Comparison of ENCODE assay signal across 23 mouse cellular contexts in the genomic region with DNA sequence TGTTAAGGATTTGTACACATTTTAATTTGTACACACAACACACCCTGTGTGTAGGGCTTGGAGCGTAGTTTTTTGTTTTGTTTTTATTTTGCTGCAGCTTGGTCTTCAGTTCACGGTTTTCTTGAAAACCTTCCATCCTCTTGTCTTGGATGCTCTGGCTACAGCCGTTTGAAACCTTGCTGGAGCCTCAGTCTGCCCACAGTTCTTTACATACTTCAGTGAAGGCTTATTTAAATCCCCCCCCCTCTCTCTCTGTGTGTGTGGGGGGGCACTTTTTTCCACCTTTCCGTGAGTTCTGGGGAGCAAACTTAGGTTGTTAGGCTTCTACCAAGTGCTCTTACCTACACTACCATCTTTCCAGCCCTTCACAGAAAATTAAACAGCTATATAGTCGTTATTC. TPM values are rescaled to one million over a fixed set of nuclear protein-coding genes. Genes with fewer than 3 reads are reported as not detected.
A peak's percentile ranks its signal among the peaks of the same experiment; 100 is the strongest.
DNase-seq lines count a peak whose midpoint lies in the region; ATAC-seq and TF ChIP-seq lines count a peak whose summit lies in the region.
"Had no signal": no experiment of that assay in that cellular context is flagged by ENCODE, and none has a peak within 500 bp of the region (broad histone marks: within the 10 kb centered on the region; RNA-seq: fewer than 3 reads in every experiment).

No protein-coding gene starts in this region.

- no peaks in the 10 kb centered on the region for H3K9me3 ChIP-seq in hindbrain, embryonic 11.5 days (ENCODE audit: control insufficient read depth, low read length)
- no peaks in the 10 kb centered on the region for H3K9me3 ChIP-seq in hindbrain, embryonic 16.5 days (ENCODE audit: control insufficient read depth, low read length)
- H3K9me3 ChIP-seq in embryonic facial prominence, embryonic 10.5 days, result no peaks in the 10 kb centered on the region
- H3K9me3 ChIP-seq in forebrain, embryonic 12.5 days, result no peaks in the 10 kb centered on the region
- no peaks in the 10 kb centered on the region for H3K9me3 ChIP-seq in midbrain, embryonic 12.5 days
- H3K9me3 ChIP-seq: intestine, embryonic 15.5 days; limb, embryonic 13.5 days; liver, embryonic 12.5 days had no signal

- TF ChIP-seq CTCF in kidney, adult 2 months (conservative IDR thresholded peaks at IDR 0.05; ENCODE audit: insufficient read depth, insufficient read length, low read depth, low read length), result no peak

- no peak overlapping the region for H3K9ac ChIP-seq in hindbrain, embryonic 11.5 days (ENCODE audit: low read depth, low read length)
- H3K9ac ChIP-seq in hindbrain, embryonic 16.5 days (ENCODE audit: low read depth, low read length), result no peak overlapping the region
- no peak overlapping the region for H3K9ac ChIP-seq in forebrain, embryonic 12.5 days
- H3K9ac ChIP-seq in midbrain, embryonic 12.5 days (replicated peaks), result no peak overlapping the region
- H3K9ac ChIP-seq: intestine, embryonic 15.5 days; limb, embryonic 13.5 days; liver, embryonic 12.5 days had no signal

- ATAC-seq in hindbrain, embryonic 11.5 days (ENCODE audit: low FRiP score), result no peak
- ATAC-seq in hindbrain, embryonic 16.5 days, result no peak
- ATAC-seq in forebrain, embryonic 12.5 days (ENCODE audit: low FRiP score), result no peak
- ATAC-seq in midbrain, embryonic 12.5 days (ENCODE audit: low FRiP score, low read depth), result no peak
- ATAC-seq: intestine, embryonic 15.5 days; liver, embryonic 12.5 days had no signal

- peaks cover 60% of the 10 kb centered on the region for H3K27me3 ChIP-seq in hindbrain, embryonic 11.5 days (ENCODE audit: control insufficient read depth, insufficient read depth, low read length)
- peaks cover 54% of the 10 kb centered on the region for H3K27me3 ChIP-seq in hindbrain, embryonic 16.5 days (replicated peaks; ENCODE audit: control insufficient read depth, insufficient read depth, low read length)
- H3K27me3 ChIP-seq in embryonic facial prominence, embryonic 10.5 days (replicated peaks; ENCODE audit: low read depth, poor library complexity, severe bottlenecking), result peaks cover 98% of the 10 kb centered on the region
- peaks cover 82% of the 10 kb centered on the region for H3K27me3 ChIP-seq in forebrain, embryonic 12.5 days
- H3K27me3 ChIP-seq in midbrain, embryonic 12.5 days, result peaks cover 93% of the 10 kb centered on the region
- H3K27me3 ChIP-seq in kidney, adult 2 months (replicated peaks; ENCODE audit: control insufficient read depth, insufficient read depth, low read length), result peaks cover 7% of the 10 kb centered on the region

- peak overlapping the region; percentile 63 for H3K27ac ChIP-seq in hindbrain, embryonic 11.5 days (ENCODE audit: low read depth, low read length)
- H3K27ac ChIP-seq in hindbrain, embryonic 16.5 days (ENCODE audit: low read depth, low read length), result no peak overlapping the region
- H3K27ac ChIP-seq in embryonic facial prominence, embryonic 10.5 days (replicated peaks), result peak overlapping the region; percentile 73
- peak overlapping the region; percentile 66 for H3K27ac ChIP-seq in forebrain, embryonic 12.5 days
- H3K27ac ChIP-seq in midbrain, embryonic 12.5 days (replicated peaks), result peak overlapping the region; percentile 10; the same call in 1 of the 2 replicates
- no peak overlapping the region for H3K27ac ChIP-seq in kidney, adult 2 months (ENCODE audit: insufficient read depth, low read depth, low read length)
- H3K27ac ChIP-seq: heart, adult 2 months; intestine, embryonic 15.5 days; limb, embryonic 13.5 days; liver, embryonic 12.5 days had no signal

- peak; percentile 49 for DNase-seq in hindbrain, embryonic 11.5 days (ENCODE audit: low spot score)
- peak; percentile 20 for DNase-seq in embryonic facial prominence, embryonic 10.5 days (ENCODE audit: low spot score)
- no peak for DNase-seq in kidney, adult 2 months
- DNase-seq in thymus, postnatal 14 days, result no peak
- DNase-seq: adrenal gland, adult 2 months; B cell, adult 2 months; cerebellum, adult 11 months; cerebellum, adult 9-11 months; gastrocnemius, postnatal 36 days; heart, adult 2 months; heart, postnatal 36 days; kidney, postnatal 4 days; layer of hippocampus, adult 9-11 months; lung, adult 18-20 months; lung, postnatal 10 days; right cerebral cortex, postnatal 4 days; thymus, postnatal 36 days had no signal

- no peak overlapping the region for H3K4me3 ChIP-seq in hindbrain, embryonic 11.5 days (ENCODE audit: low read depth, low read length)
- H3K4me3 ChIP-seq in hindbrain, embryonic 16.5 days (ENCODE audit: low read length), result no peak overlapping the region
- H3K4me3 ChIP-seq in embryonic facial prominence, embryonic 10.5 days, result peak overlapping the region; percentile 13; the same call in 1 of the 2 replicates
- no peak overlapping the region for H3K4me3 ChIP-seq in forebrain, embryonic 12.5 days (replicated peaks)
- 0 out of 2 replicates have a peak overlapping the region, but pooled peaks have one; percentile 13 for H3K4me3 ChIP-seq in midbrain, embryonic 12.5 days
- no peak overlapping the region for H3K4me3 ChIP-seq in kidney, adult 2 months (ENCODE audit: insufficient read depth, low read depth, low read length)
- H3K4me3 ChIP-seq: heart, adult 2 months; intestine, embryonic 15.5 days; limb, embryonic 13.5 days; liver, embryonic 12.5 days had no signal

- TF ChIP-seq POLR2A in kidney, adult 2 months (IDR thresholded peaks at IDR 0.05; ENCODE audit: low read depth, low read length), result no peak

- 0 out of 2 replicates have a peak, but pooled peaks cover 7% of the 10 kb centered on the region for H3K4me1 ChIP-seq in hindbrain, embryonic 11.5 days (replicated peaks; ENCODE audit: control insufficient read depth, insufficient read depth, low read length)
- no peaks in the 10 kb centered on the region; the same call in 1 of the 2 replicates for H3K4me1 ChIP-seq in hindbrain, embryonic 16.5 days (ENCODE audit: control insufficient read depth, insufficient read depth, low read depth, low read length)
- H3K4me1 ChIP-seq in embryonic facial prominence, embryonic 10.5 days, result peaks cover 43% of the 10 kb centered on the region
- H3K4me1 ChIP-seq in forebrain, embryonic 12.5 days, result peaks cover 44% of the 10 kb centered on the region
- peaks cover 42% of the 10 kb centered on the region for H3K4me1 ChIP-seq in midbrain, embryonic 12.5 days
- H3K4me1 ChIP-seq in kidney, adult 2 months (ENCODE audit: control insufficient read depth, insufficient read depth, low read length), result no peaks in the 10 kb centered on the region
- H3K4me1 ChIP-seq: liver, embryonic 12.5 days had no signal

- H3K36me3 ChIP-seq in hindbrain, embryonic 11.5 days (ENCODE audit: control insufficient read depth, insufficient read depth, low read length), result no peaks in the 10 kb centered on the region
- H3K36me3 ChIP-seq in hindbrain, embryonic 16.5 days (ENCODE audit: control insufficient read depth, insufficient read depth, low read length), result no peaks in the 10 kb centered on the region
- H3K36me3 ChIP-seq in embryonic facial prominence, embryonic 10.5 days (replicated peaks), result no peaks in the 10 kb centered on the region
- H3K36me3 ChIP-seq in forebrain, embryonic 12.5 days (replicated peaks), result no peaks in the 10 kb centered on the region
- H3K36me3 ChIP-seq in midbrain, embryonic 12.5 days, result no peaks in the 10 kb centered on the region
- H3K36me3 ChIP-seq in kidney, adult 2 months (ENCODE audit: control insufficient read depth, insufficient read depth, low read length), result no peaks in the 10 kb centered on the region
- H3K36me3 ChIP-seq: intestine, embryonic 15.5 days; limb, embryonic 13.5 days; liver, embryonic 12.5 days had no signal

- no peak overlapping the region for H3K4me2 ChIP-seq in hindbrain, embryonic 11.5 days (replicated peaks; ENCODE audit: low read depth, low read length)
- no peak overlapping the region for H3K4me2 ChIP-seq in hindbrain, embryonic 16.5 days (ENCODE audit: low read length)
- H3K4me2 ChIP-seq in forebrain, embryonic 12.5 days, result peak overlapping the region; percentile 26
- H3K4me2 ChIP-seq in midbrain, embryonic 12.5 days (replicated peaks), result peak overlapping the region; percentile 34
- H3K4me2 ChIP-seq: intestine, embryonic 15.5 days; limb, embryonic 13.5 days; liver, embryonic 12.5 days had no signal

- WGBS in hindbrain, embryonic 11.5 days, result 16% methylated on average over 5 of the region's 5 CpGs
- 19% methylated on average over 5 of the region's 5 CpGs for WGBS in hindbrain, embryonic 16.5 days
- 29% methylated on average over 5 of the region's 5 CpGs for WGBS in embryonic facial prominence, embryonic 10.5 days
- 22% methylated on average over 5 of the region's 5 CpGs for WGBS in forebrain, embryonic 12.5 days
- 23% methylated on average over 5 of the region's 5 CpGs for WGBS in midbrain, embryonic 12.5 days
- WGBS in kidney, adult 2 months, result 41% methylated on average over 5 of the region's 5 CpGs

RNA-seq across cellular contexts. Expression of a gene that starts 19.8 kb away (rescaled TPM):
- 16.1 and 24.7 TPM in 2 replicates for polyA plus RNA-seq in hindbrain, embryonic 11.5 days (2014; fragmentation: Nextera tagmentation; extraction: Ambion mirVana)
- 28.7 and 36.3 TPM in 2 replicates for polyA plus RNA-seq in hindbrain, embryonic 16.5 days (2015; fragmentation: Nextera tagmentation; extraction: Ambion mirVana)
- 18.8 and 21.0 TPM in 2 replicates for polyA plus RNA-seq in embryonic facial prominence, embryonic 10.5 days (2016; fragmentation: Nextera tagmentation; extraction: Ambion mirVana)
- 40.4 and 43.9 TPM in 2 replicates for polyA plus RNA-seq in forebrain, embryonic 12.5 days (2016; fragmentation: Nextera tagmentation; extraction: Ambion mirVana)
- polyA plus RNA-seq in midbrain, embryonic 12.5 days (2016; fragmentation: Nextera tagmentation; extraction: Ambion mirVana), result 30.9 and 40.2 TPM in 2 replicates
- 0.03 TPM in 2 replicates for polyA plus RNA-seq in kidney, adult 2 months (2012; rRNA removed)

RNA-seq across cellular contexts. Expression of a gene that starts 38.9 kb away (rescaled TPM):
- 0.08 and 0.27 TPM in 2 replicates for polyA plus RNA-seq in hindbrain, embryonic 11.5 days (2014; fragmentation: Nextera tagmentation; extraction: Ambion mirVana)
- polyA plus RNA-seq in hindbrain, embryonic 16.5 days (2015; fragmentation: Nextera tagmentation; extraction: Ambion mirVana), result 0.86 and 1.0 TPM in 2 replicates
- polyA plus RNA-seq in embryonic facial prominence, embryonic 10.5 days (2016; fragmentation: Nextera tagmentation; extraction: Ambion mirVana), result 0.10 and 0.12 TPM in 2 replicates
- 0.36 and 0.59 TPM in 2 replicates for polyA plus RNA-seq in forebrain, embryonic 12.5 days (2016; fragmentation: Nextera tagmentation; extraction: Ambion mirVana)
- 0.15 and 0.20 TPM in 2 replicates for polyA plus RNA-seq in midbrain, embryonic 12.5 days (2016; fragmentation: Nextera tagmentation; extraction: Ambion mirVana)
- 0.05 and 0.06 TPM in 2 replicates for polyA plus RNA-seq in kidney, adult 2 months (2012; rRNA removed)
- polyA plus RNA-seq: liver, embryonic 12.5 days had no signal

Comparison
In these comparisons a context has a peak if more than half of its experiments do, and no peak if none do; other contexts are left out.
1. H3K27ac ChIP-seq: peak in hindbrain, embryonic 11.5 days (single experiment), embryonic facial prominence, embryonic 10.5 days (single experiment), forebrain, embryonic 12.5 days (single experiment) and midbrain, embryonic 12.5 days (single experiment); none in hindbrain, embryonic 16.5 days (single experiment) and kidney, adult 2 months (single experiment).
2. DNase-seq: peak in hindbrain, embryonic 11.5 days (single experiment) and embryonic facial prominence, embryonic 10.5 days (single experiment); none in kidney, adult 2 months (single experiment) and thymus, postnatal 14 days (single experiment).
3. H3K4me2 ChIP-seq: peak in forebrain, embryonic 12.5 days (single experiment) and midbrain, embryonic 12.5 days (single experiment); none in hindbrain, embryonic 11.5 days (single experiment) and hindbrain, embryonic 16.5 days (single experiment).
4. H3K4me3 ChIP-seq: peak in embryonic facial prominence, embryonic 10.5 days (single experiment) and midbrain, embryonic 12.5 days (single experiment); none in hindbrain, embryonic 11.5 days (single experiment), hindbrain, embryonic 16.5 days (single experiment), forebrain, embryonic 12.5 days (single experiment) and kidney, adult 2 months (single experiment).
5. RNA of a gene that starts 19.8 kb away (polyA plus RNA-seq): 40.4 to 43.9 TPM in forebrain, embryonic 12.5 days, 28.7 to 36.3 TPM in hindbrain, embryonic 16.5 days, 30.9 to 40.2 TPM in midbrain, embryonic 12.5 days, 16.1 to 24.7 TPM in hindbrain, embryonic 11.5 days and 18.8 to 21.0 TPM in embryonic facial prominence, embryonic 10.5 days; 0.03 TPM in kidney, adult 2 months; every median in the first group is over 10 times any median in the second.